Mouse (Mus musculus): ENCODE data around the gene Gsto1. TPM values are rescaled to one million over a fixed set of nuclear protein-coding genes. Genes with fewer than 3 reads are reported as not detected.
A peak's percentile ranks its signal among the peaks of the same experiment; 100 is the strongest.

The Gsto1 gene
- polyA plus RNA-seq, 1 experiment from 2014 or later = 2,215 TPM

DNA sequence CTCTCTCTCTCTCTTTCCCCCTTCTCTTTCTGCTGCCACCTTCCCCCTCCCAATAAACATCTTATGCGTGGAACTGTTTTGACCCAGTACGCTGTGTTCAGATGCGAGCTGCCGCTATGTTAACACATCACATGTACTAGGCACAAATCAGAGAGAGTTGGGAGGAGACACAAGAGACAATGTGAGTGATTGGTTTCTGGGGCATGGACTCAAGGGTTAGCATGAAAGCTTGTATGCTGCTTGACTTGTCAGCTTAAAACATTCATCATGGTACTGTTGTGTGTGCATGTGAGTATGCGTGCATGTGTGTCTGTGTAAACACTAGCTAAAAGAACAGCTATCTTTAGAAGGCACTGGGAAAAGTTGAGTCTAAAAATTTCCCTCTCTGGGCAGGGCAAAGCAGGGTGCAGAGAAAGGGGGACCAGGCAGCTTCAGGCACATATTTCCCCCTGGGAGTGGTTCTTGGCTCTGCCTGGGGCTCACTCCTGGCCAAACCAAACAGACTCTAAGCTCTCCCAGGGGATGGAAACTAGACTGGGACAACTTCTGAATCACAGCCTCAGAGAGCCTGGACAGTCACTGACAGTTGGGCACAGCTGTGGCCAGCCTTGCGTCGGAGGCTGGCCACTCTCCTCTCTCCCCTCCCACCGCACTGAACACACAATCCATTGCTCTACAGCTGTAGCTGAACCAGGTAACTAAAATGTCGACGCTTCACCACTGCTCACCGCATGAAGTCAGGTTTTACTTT lies 37.0 kb downstream of the Gsto1 start:
- H3K4me3 ChIP-seq (replicated peaks; ENCODE audit: low read length) = no peak overlapping the region
- H3K36me3 ChIP-seq (ENCODE audit: control insufficient read depth, insufficient read depth, low read length) = peaks cover 15% of the 10 kb centered on the region
- no peak overlapping the region for H3K4me2 ChIP-seq (ENCODE audit: low read depth, low read length)
- peak; percentile 64 for ATAC-seq (ENCODE audit: insufficient read depth, low FRiP score)
- WGBS = 47% methylated on average over 11 of the region's 11 CpGs
- H3K27me3 ChIP-seq (ENCODE audit: control insufficient read depth, insufficient read depth, low read length) = no peaks in the 10 kb centered on the region
- H3K27ac ChIP-seq (ENCODE audit: low read length) = peak overlapping the region; percentile 77
- no peaks in the 10 kb centered on the region for H3K9me3 ChIP-seq (replicated peaks; ENCODE audit: control insufficient read depth, low read length)
- H3K9ac ChIP-seq (ENCODE audit: low read length) = no peak overlapping the region; the same call in 1 of the 2 replicates
- H3K4me1 ChIP-seq (ENCODE audit: control insufficient read depth, insufficient read depth, low read length) = peaks cover 27% of the 10 kb centered on the region

- Histone ChIP-seq H3K4me2 (ENCODE audit: low read depth, low read length) (no peak overlapping the region), H3K27ac (ENCODE audit: low read length) (no peak overlapping the region), H3K4me1 (ENCODE audit: control insufficient read depth, insufficient read depth, low read length) (peaks cover 25% of the 10 kb centered on the region), H3K36me3 (ENCODE audit: control insufficient read depth, insufficient read depth, low read length) (peaks cover 24% of the 10 kb centered on the region), H3K27me3 (ENCODE audit: control insufficient read depth, insufficient read depth, low read length) (no peaks in the 10 kb centered on the region), H3K9ac (ENCODE audit: low read length) (no peak overlapping the region), H3K9me3 (replicated peaks; ENCODE audit: control insufficient read depth, low read length) (no peaks in the 10 kb centered on the region), H3K4me3 (replicated peaks; ENCODE audit: low read length) (no peak overlapping the region)
- no peak for ATAC-seq (ENCODE audit: insufficient read depth, low FRiP score)
- WGBS = 94% methylated on average over 6 of the region's 6 CpGs
Measured at GRCm38 (mm10) chr19:47893092-47893491, 38.3 kb downstream of the Gsto1 start.

DNA sequence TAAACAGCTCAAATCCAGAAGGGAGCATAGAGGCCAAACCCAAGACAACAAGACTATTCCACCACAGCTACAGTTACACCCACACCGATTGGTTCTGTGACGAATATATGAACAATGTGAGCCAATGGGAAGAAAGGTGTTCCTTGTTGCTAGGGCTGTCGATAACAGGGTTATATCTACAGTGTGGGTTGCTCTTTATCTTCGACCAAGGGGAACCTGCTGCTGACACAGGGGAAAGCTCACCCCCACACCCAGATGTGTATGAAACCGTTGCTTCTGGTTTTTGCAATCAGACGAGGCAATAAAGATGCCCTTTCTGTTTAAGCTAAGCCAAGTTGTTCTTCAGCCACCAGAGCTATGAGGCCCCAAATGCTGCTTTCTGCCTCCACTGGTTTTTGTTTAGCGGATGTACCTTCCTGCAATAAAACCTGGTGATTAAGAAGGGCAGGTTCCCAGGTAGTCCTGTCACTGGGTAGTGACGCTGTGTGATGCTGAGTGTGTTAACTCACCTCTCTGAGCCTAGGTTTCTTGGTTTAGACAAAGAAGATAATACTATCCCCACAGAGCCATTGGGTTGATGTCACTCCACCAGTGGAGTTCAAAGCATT lies 43.8 kb downstream of the Gsto1 start:
- Histone ChIP-seq H3K4me2 (ENCODE audit: low read depth, low read length) (no peak overlapping the region), H3K4me3 (replicated peaks; ENCODE audit: low read length) (no peak overlapping the region), H3K9ac (ENCODE audit: low read length) (no peak overlapping the region), H3K9me3 (replicated peaks; ENCODE audit: control insufficient read depth, low read length) (no peaks in the 10 kb centered on the region), H3K36me3 (ENCODE audit: control insufficient read depth, insufficient read depth, low read length) (peaks cover 20% of the 10 kb centered on the region), H3K27ac (ENCODE audit: low read length) (no peak overlapping the region), H3K4me1 (ENCODE audit: control insufficient read depth, insufficient read depth, low read length) (peaks cover 20% of the 10 kb centered on the region), H3K27me3 (ENCODE audit: control insufficient read depth, insufficient read depth, low read length) (no peaks in the 10 kb centered on the region)
- no peak for ATAC-seq (ENCODE audit: insufficient read depth, low FRiP score)
- WGBS = 76% methylated on average over 8 of the region's 8 CpGs

DNA sequence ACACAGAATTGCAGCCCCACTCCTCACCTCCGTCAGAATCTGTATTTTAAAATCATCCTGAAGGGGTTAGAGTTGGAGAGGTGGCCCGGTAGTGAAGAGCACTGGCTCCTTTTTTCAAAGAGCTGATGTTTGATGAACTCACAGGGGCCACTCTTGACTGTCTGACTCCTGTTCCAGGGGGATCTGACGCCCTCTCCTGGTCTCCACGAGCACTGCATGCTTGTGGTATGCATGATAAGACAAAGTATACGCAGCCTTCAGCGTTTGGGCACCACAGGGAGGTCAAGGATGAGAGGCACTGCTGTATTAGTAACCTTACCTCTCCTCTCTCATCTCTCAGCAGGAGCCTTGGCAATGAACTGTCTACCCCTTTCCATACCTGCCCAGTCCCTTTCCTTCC lies 45.2 kb downstream of the Gsto1 start:
- H3K27me3 ChIP-seq (ENCODE audit: control insufficient read depth, insufficient read depth, low read length) = no peaks in the 10 kb centered on the region
- peaks cover 19% of the 10 kb centered on the region for H3K36me3 ChIP-seq (ENCODE audit: control insufficient read depth, insufficient read depth, low read length)
- no peak overlapping the region for H3K9ac ChIP-seq (ENCODE audit: low read length)
- no peak overlapping the region for H3K4me2 ChIP-seq (ENCODE audit: low read depth, low read length)
- H3K4me3 ChIP-seq (replicated peaks; ENCODE audit: low read length) = no peak overlapping the region
- no peak overlapping the region for H3K27ac ChIP-seq (ENCODE audit: low read length)
- ATAC-seq (ENCODE audit: insufficient read depth, low FRiP score) = no peak
- peaks cover 24% of the 10 kb centered on the region for H3K4me1 ChIP-seq (ENCODE audit: control insufficient read depth, insufficient read depth, low read length)
- no peaks in the 10 kb centered on the region for H3K9me3 ChIP-seq (replicated peaks; ENCODE audit: control insufficient read depth, low read length)
- 58% methylated on average over 6 of the region's 6 CpGs for WGBS

DNA sequence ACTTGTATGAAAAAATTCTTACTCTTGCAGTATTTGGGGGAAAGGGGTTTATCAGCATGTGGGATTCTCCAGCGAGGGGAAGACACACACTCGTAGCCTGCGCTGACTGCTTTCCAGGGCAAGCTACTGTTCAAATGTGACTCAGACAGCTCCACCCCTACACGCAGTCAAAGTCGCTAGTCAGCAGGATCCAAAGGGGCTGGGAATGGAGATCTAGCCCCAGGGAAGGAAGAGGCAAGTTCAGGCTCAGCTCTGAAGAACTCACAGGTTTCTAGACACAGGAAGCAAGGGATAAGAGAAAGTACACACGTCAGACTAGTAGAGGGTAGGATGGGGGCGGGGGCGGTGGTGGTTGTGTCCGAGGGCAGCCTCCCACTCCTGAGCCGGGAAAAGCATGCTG lies 45.8 kb downstream of the Gsto1 start:
- WGBS = 70% methylated on average over 10 of the region's 10 CpGs

GRCm38 (mm10) chr19:47902316-47903201 lies 47.8 kb downstream of the Gsto1 start:
- 63% methylated on average over 13 of the region's 13 CpGs for WGBS
- ATAC-seq (ENCODE audit: insufficient read depth, low FRiP score) = no peak
- Histone ChIP-seq H3K9me3 (replicated peaks; ENCODE audit: control insufficient read depth, low read length) (no peaks in the 10 kb centered on the region), H3K9ac (ENCODE audit: low read length) (no peak overlapping the region), H3K27me3 (ENCODE audit: control insufficient read depth, insufficient read depth, low read length) (no peaks in the 10 kb centered on the region), H3K4me1 (ENCODE audit: control insufficient read depth, insufficient read depth, low read length) (peaks cover 24% of the 10 kb centered on the region), H3K36me3 (ENCODE audit: control insufficient read depth, insufficient read depth, low read length) (0 out of 2 replicates have a peak, but pooled peaks cover 3% of the 10 kb centered on the region), H3K27ac (ENCODE audit: low read length) (no peak overlapping the region; the same call in 1 of the 2 replicates), H3K4me3 (replicated peaks; ENCODE audit: low read length) (no peak overlapping the region), H3K4me2 (ENCODE audit: low read depth, low read length) (no peak overlapping the region)

More for the DNA sequence above, 45.8 kb downstream of the Gsto1 start:
- Histone ChIP-seq H3K4me1 (ENCODE audit: control insufficient read depth, insufficient read depth, low read length) (peaks cover 24% of the 10 kb centered on the region), H3K36me3 (ENCODE audit: control insufficient read depth, insufficient read depth, low read length) (peaks cover 19% of the 10 kb centered on the region), H3K4me3 (replicated peaks; ENCODE audit: low read length) (no peak overlapping the region), H3K9ac (ENCODE audit: low read length) (no peak overlapping the region), H3K27ac (ENCODE audit: low read length) (0 out of 2 replicates have a peak overlapping the region, but pooled peaks have one; percentile 16), H3K9me3 (replicated peaks; ENCODE audit: control insufficient read depth, low read length) (no peaks in the 10 kb centered on the region), H3K27me3 (ENCODE audit: control insufficient read depth, insufficient read depth, low read length) (no peaks in the 10 kb centered on the region), H3K4me2 (ENCODE audit: low read depth, low read length) (no peak overlapping the region)
- ATAC-seq (ENCODE audit: insufficient read depth, low FRiP score) = no peak

DNA sequence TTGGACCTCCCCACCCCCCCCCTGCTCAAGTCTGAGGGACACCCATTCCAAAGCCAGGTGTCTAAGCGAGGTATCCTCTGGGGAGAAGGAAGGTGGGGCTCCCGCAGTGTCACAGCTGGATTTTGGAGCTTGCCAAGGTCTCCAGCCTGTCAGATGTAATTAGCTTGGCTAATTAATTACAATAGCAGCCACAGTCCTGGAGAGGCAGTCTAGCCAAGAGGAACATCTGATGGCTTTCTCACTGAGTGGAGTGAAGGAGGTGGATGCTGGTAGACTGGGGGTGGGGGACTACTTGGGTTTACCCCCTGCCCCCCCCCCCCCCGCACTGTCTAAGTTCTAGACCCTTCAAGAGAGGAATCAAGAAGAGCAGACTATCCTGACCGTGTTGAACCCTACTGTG lies 48.9 kb downstream of the Gsto1 start:
- Histone ChIP-seq H3K9me3 (replicated peaks; ENCODE audit: control insufficient read depth, low read length) (no peaks in the 10 kb centered on the region), H3K27ac (ENCODE audit: low read length) (no peak overlapping the region), H3K36me3 (ENCODE audit: control insufficient read depth, insufficient read depth, low read length) (no peaks in the 10 kb centered on the region), H3K4me1 (ENCODE audit: control insufficient read depth, insufficient read depth, low read length) (peaks cover 32% of the 10 kb centered on the region), H3K4me2 (ENCODE audit: low read depth, low read length) (no peak overlapping the region), H3K27me3 (ENCODE audit: control insufficient read depth, insufficient read depth, low read length) (no peaks in the 10 kb centered on the region), H3K4me3 (replicated peaks; ENCODE audit: low read length) (no peak overlapping the region), H3K9ac (ENCODE audit: low read length) (no peak overlapping the region)
- WGBS = 58% methylated on average over 4 of the region's 4 CpGs
- no peak for ATAC-seq (ENCODE audit: insufficient read depth, low FRiP score)

DNA sequence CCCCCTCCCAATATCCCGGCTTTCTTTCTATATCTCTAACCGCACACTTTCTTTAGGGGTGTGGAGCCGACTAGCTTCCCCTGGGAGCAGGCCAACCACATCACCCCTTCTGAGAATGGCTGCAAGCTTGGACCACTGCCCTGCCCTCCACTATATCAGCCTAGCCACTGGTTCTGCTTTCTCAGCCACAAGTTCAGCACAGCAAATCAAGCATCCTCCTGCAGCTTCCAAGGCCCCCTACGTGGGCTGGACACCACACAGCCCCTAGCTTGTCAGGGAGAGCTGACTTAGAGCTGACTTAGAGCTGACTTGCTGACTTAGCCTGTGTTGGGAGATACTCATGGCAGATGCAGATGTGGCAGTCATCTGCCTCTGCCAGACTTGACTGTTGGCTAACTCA lies 50.3 kb downstream of the Gsto1 start:
- Histone ChIP-seq H3K4me1 (ENCODE audit: control insufficient read depth, insufficient read depth, low read length) (peaks cover 44% of the 10 kb centered on the region), H3K9ac (ENCODE audit: low read length) (no peak overlapping the region), H3K36me3 (ENCODE audit: control insufficient read depth, insufficient read depth, low read length) (no peaks in the 10 kb centered on the region), H3K4me2 (ENCODE audit: low read depth, low read length) (no peak overlapping the region), H3K27ac (ENCODE audit: low read length) (no peak overlapping the region), H3K4me3 (replicated peaks; ENCODE audit: low read length) (no peak overlapping the region), H3K27me3 (ENCODE audit: control insufficient read depth, insufficient read depth, low read length) (no peaks in the 10 kb centered on the region), H3K9me3 (replicated peaks; ENCODE audit: control insufficient read depth, low read length) (no peaks in the 10 kb centered on the region)
- WGBS = 71% methylated on average over 4 of the region's 4 CpGs
- no peak for ATAC-seq (ENCODE audit: insufficient read depth, low FRiP score)

GRCm38 (mm10) chr19:47905603-47906002 lies 50.8 kb downstream of the Gsto1 start:
- no peaks in the 10 kb centered on the region for H3K9me3 ChIP-seq (replicated peaks; ENCODE audit: control insufficient read depth, low read length)
- 80% methylated on average over 5 of the region's 5 CpGs for WGBS
- H3K36me3 ChIP-seq (ENCODE audit: control insufficient read depth, insufficient read depth, low read length) = no peaks in the 10 kb centered on the region
- no peak overlapping the region for H3K27ac ChIP-seq (ENCODE audit: low read length)
- no peak for ATAC-seq (ENCODE audit: insufficient read depth, low FRiP score)
- no peaks in the 10 kb centered on the region for H3K27me3 ChIP-seq (ENCODE audit: control insufficient read depth, insufficient read depth, low read length)
- peaks cover 44% of the 10 kb centered on the region for H3K4me1 ChIP-seq (ENCODE audit: control insufficient read depth, insufficient read depth, low read length)
- no peak overlapping the region for H3K9ac ChIP-seq (ENCODE audit: low read length)
- H3K4me3 ChIP-seq (replicated peaks; ENCODE audit: low read length) = no peak overlapping the region
- H3K4me2 ChIP-seq (ENCODE audit: low read depth, low read length) = no peak overlapping the region
